Mouse (Mus musculus) kidney, adult 2 months (tissue): ENCODE results near the gene Syt5.

Experiments used
- CTCF ChIP-seq: fragments of 200-500 bp; conservative IDR thresholded peaks from 2 replicates; pipeline ENCODE4 v1.5.1; 2011; ENCODE audit warnings: low read depth, mild to moderate bottlenecking, control low read depth, low read length, moderate library complexity, mixed read lengths; ENCODE audit not compliant: insufficient read depth, insufficient read length
- POLR2A ChIP-seq: fragments of 200-500 bp; IDR thresholded peaks from one replicate; pipeline ENCODE4 v1.6.1; 2011; ENCODE audit warnings: low read depth, low read length, control low read depth

GRCm38 (mm10) chr7:4532005-4532729 lies 15.2 kb downstream of the Syt5 start, which contains the start of gene Dnaaf3:
- no peak for TF ChIP-seq CTCF
- TF ChIP-seq POLR2A: no peak
